Mouse (Mus musculus) embryonic fibroblast, embryonic 13.5 days (primary cell): ENCODE results near the gene Syde2.

Experiments
- CTCF ChIP-seq: IDR thresholded peaks from 2 replicates; pipeline ENCODE4 v1.5.1; 2011; ENCODE audit warnings: mild to moderate bottlenecking, control low read depth, low read length, moderate library complexity, borderline replicate concordance; ENCODE audit not compliant: insufficient read depth
- POLR2A ChIP-seq: IDR thresholded peaks from 2 replicates; pipeline ENCODE4 v1.6.1; 2011; ENCODE audit warnings: low read depth, mild to moderate bottlenecking, control low read depth, low read length, moderate library complexity

DNA sequence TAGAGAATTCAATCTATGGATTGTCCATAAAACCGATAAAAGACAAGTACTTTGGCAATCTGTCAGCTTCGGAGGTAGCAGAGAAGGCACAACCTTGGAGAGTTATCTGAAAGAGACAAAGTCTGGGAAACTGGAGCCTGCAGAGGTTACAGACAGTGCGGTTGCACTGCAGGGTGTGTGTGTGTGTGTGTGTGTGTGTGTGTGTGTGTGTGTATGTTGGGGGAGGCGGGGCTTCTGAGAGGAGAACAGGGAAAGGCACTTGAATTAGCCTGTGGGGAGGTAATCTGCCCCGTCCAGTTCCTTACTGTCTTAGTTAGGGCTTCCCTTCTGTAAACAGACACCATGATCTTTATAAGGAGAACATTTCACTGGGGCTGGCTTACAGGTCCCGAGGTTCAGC, 20.2 kb downstream of the Syde2 start:
- TF ChIP-seq CTCF = no peak
- no peak for TF ChIP-seq POLR2A
